Mouse (Mus musculus) layer of hippocampus, adult 9-11 months (tissue): ENCODE results near the gene Astl.

Experiments used
- DNase-seq: peaks from one replicate; pipeline ENCODE4 v3.0.0; 2022

The Astl gene

GRCm38 (mm10) chr2:127328090-127328851, 10.2 kb upstream of the Astl start:
- no peak for DNase-seq

GRCm38 (mm10) chr2:127332807-127333570, 5.5 kb upstream of the Astl start:
- no peak for DNase-seq

- no peak for DNase-seq
Measured at GRCm38 (mm10) chr2:127333945-127334603, 4.4 kb upstream of the Astl start.

GRCm38 (mm10) chr2:127335078-127335541, 3.3 kb upstream of the Astl start:
- peak; percentile 15 for DNase-seq

- DNase-seq, result peak; percentile 50
Measured at GRCm38 (mm10) chr2:127335767-127336496, 2.5 kb upstream of the Astl start, which contains the start of gene Dusp2. Dusp2 (plus strand) TSS chr2:127336159.

- DNase-seq, result no peak
Measured at GRCm38 (mm10) chr2:127336497-127336832, 2.0 kb upstream of the Astl start.

GRCm38 (mm10) chr2:127336885-127337284, 1.6 kb upstream of the Astl start:
- DNase-seq, result no peak

- DNase-seq, result no peak
Measured at GRCm38 (mm10) chr2:127337531-127337930, 908 bp upstream of the Astl start.

GRCm38 (mm10) chr2:127338012-127338411, 427 bp upstream of the Astl start:
- DNase-seq, result no peak

GRCm38 (mm10) chr2:127338833-127339232, 394 bp downstream of the Astl start:
- no peak for DNase-seq

- DNase-seq, result no peak
Measured at GRCm38 (mm10) chr2:127339262-127339661, 823 bp downstream of the Astl start.

GRCm38 (mm10) chr2:127341159-127341558, 2.7 kb downstream of the Astl start:
- no peak for DNase-seq

GRCm38 (mm10) chr2:127346334-127346733, 7.9 kb downstream of the Astl start:
- DNase-seq, result no peak

- no peak for DNase-seq
Measured at GRCm38 (mm10) chr2:127347147-127347985, 8.9 kb downstream of the Astl start.

GRCm38 (mm10) chr2:127353881-127354280, 15.4 kb downstream of the Astl start:
- DNase-seq, result no peak

- peak; percentile 67 for DNase-seq
Measured at GRCm38 (mm10) chr2:127362459-127363281, 24.2 kb downstream of the Astl start, which contains the start of gene Adra2b. Adra2b (plus strand) TSS chr2:127363208.

- no peak for DNase-seq
Measured at GRCm38 (mm10) chr2:127363282-127363652, 24.8 kb downstream of the Astl start.

GRCm38 (mm10) chr2:127363696-127364095, 25.3 kb downstream of the Astl start:
- no peak for DNase-seq

GRCm38 (mm10) chr2:127364452-127364851, 26.0 kb downstream of the Astl start:
- DNase-seq, result no peak

- DNase-seq, result no peak
Measured at GRCm38 (mm10) chr2:127367126-127367820, 28.8 kb downstream of the Astl start.
